Mouse (Mus musculus) megakaryocyte, embryonic 14.5 days (primary cell): ENCODE measurements around the gene Ntsr2.

Experiments used
- FLI1 ChIP-seq: IDR thresholded peaks from 2 replicates; pipeline ENCODE4 v1.6.1; 2012; ENCODE audit warnings: low read length, inconsistent platforms, mixed read lengths
- GATA1 ChIP-seq: IDR thresholded peaks from 3 replicates; pipeline ENCODE4 v1.6.1; 2012; ENCODE audit warnings: mixed read lengths, low read length, inconsistent platforms, borderline replicate concordance

DNA sequence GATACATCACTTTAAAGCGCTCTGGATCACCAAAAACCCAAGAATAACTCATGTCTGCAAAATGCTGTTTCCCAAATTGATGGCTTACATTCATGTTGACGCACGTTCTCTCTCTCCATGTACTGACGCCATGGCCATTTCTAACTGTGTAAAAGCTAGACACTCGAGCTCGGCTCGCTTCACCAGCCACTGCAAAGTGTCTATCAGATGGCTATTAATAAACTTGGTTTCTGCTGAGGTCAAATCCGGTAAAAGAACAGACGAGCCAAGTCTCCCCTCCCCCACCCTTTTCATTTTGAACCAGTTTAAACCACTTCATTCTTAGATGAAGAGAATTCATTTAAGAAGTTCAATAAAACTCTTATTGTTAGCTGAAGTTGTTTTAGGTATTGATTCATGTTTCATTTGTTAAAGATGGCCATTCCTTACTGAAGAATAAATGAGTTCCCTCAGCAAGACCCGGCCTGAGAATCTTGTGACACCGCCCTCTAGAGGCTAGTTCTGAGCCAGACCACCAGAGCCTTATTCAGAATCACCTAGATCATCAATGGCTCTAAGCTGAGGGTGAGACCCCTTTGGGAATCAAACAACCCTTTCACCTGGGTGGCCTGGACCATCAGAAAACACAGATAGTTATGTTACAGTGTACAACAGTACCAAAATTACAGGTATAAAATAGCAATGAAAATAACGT is 14.0 kb upstream of the Ntsr2 start:
- TF ChIP-seq GATA1: no peak
- no peak for TF ChIP-seq FLI1
